Mouse (Mus musculus) monocyte, adult 2 months (primary cell): ENCODE results near the gene Ddx43.
"Not testable (repeated sequence)": the region's sequence is repeated elsewhere in the genome, so short reads cannot be mapped to it uniquely, and the experiment has no call there.

Experiments used
- DNase-seq, 2 experiments: peaks; one replicate each; pipeline ENCODE4 v3.0.0; 2022; ENCODE audit warnings: low spot score in 2 of 2, low read depth in 1 of 2

The Ddx43 gene

GRCm38 (mm10) chr9:78395630-78396351 lies at the start of gene Ddx43:
Ddx43 (plus strand) TSS chr9:78395777.
- no peak for DNase-seq

GRCm38 (mm10) chr9:78347004-78347403 lies 48.6 kb upstream of the Ddx43 start:
- DNase-seq, result no peak

GRCm38 (mm10) chr9:78348206-78349004 lies 47.2 kb upstream of the Ddx43 start:
- not testable (repeated sequence) for DNase-seq

GRCm38 (mm10) chr9:78349141-78349540 lies 46.4 kb upstream of the Ddx43 start:
- not testable (repeated sequence) for DNase-seq

GRCm38 (mm10) chr9:78350007-78350406 lies 45.6 kb upstream of the Ddx43 start:
- DNase-seq, result not testable (repeated sequence)

GRCm38 (mm10) chr9:78351504-78352220 lies 43.9 kb upstream of the Ddx43 start:
- DNase-seq, result no peak

GRCm38 (mm10) chr9:78354665-78355578 lies 40.7 kb upstream of the Ddx43 start:
- DNase-seq, result no peak

- DNase-seq, result no peak
Observed at GRCm38 (mm10) chr9:78355611-78356010, 40.0 kb upstream of the Ddx43 start, which contains the start of gene Gsta2. Gsta2 (minus strand) TSS chr9:78355788.

GRCm38 (mm10) chr9:78358053-78358452 lies 37.5 kb upstream of the Ddx43 start:
- no peak for DNase-seq

- no peak for DNase-seq
Observed at GRCm38 (mm10) chr9:78359750-78360483, 35.7 kb upstream of the Ddx43 start.

- no peak for DNase-seq
Observed at GRCm38 (mm10) chr9:78360484-78360872, 35.1 kb upstream of the Ddx43 start.

- DNase-seq, result no peak
Observed at GRCm38 (mm10) chr9:78363374-78363773, 32.2 kb upstream of the Ddx43 start.

GRCm38 (mm10) chr9:78364701-78365100 lies 30.9 kb upstream of the Ddx43 start:
- no peak for DNase-seq

- no peak for DNase-seq
Observed at GRCm38 (mm10) chr9:78365850-78366544, 29.6 kb upstream of the Ddx43 start.

- DNase-seq, result not testable (repeated sequence)
Observed at GRCm38 (mm10) chr9:78367959-78368358, 27.6 kb upstream of the Ddx43 start, which contains the start of gene Dppa5a. Dppa5a (minus strand) TSS chr9:78368177.

GRCm38 (mm10) chr9:78368671-78369293 lies 26.8 kb upstream of the Ddx43 start:
- no peak for DNase-seq

GRCm38 (mm10) chr9:78369349-78369748 lies 26.2 kb upstream of the Ddx43 start:
- no peak for DNase-seq

GRCm38 (mm10) chr9:78369786-78370185 lies 25.8 kb upstream of the Ddx43 start:
- DNase-seq, result no peak

GRCm38 (mm10) chr9:78371441-78371840 lies 24.1 kb upstream of the Ddx43 start:
- no peak for DNase-seq
